Mouse (Mus musculus) kidney, adult 2 months (tissue): Measurements from ENCODE around the gene Slc6a18.

ENCODE experiments used
- CTCF ChIP-seq: fragments of 200-500 bp; conservative IDR thresholded peaks from 2 replicates; pipeline ENCODE4 v1.5.1; 2011; ENCODE audit warnings: low read depth, mild to moderate bottlenecking, control low read depth, low read length, moderate library complexity, mixed read lengths; ENCODE audit not compliant: insufficient read depth, insufficient read length
- POLR2A ChIP-seq: fragments of 200-500 bp; IDR thresholded peaks from one replicate; pipeline ENCODE4 v1.6.1; 2011; ENCODE audit warnings: low read depth, low read length, control low read depth

DNA sequence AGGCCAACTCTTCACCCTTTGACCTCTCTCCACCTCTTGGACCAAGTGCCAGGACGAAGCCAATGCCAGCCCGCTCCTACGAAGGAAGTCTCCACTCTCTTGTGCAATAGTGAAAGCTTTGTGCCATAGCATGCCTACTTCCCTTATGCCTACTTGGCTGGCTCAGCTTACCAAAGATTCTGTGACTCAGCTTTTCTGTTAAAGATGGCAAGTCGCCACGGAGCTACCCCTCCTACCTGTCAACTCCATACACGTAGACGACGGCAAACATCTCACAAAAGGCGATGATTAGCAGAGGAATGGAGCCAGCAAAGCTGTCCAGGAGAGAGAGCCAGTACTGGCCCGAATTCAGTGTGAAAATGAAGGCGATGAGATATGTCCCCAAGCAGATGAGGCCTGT lies 5.9 kb upstream of the Slc6a18 start:
- TF ChIP-seq POLR2A (no peak), CTCF (no peak)
